Mouse (Mus musculus): Measurements from ENCODE around the gene Inhba.

DNA sequence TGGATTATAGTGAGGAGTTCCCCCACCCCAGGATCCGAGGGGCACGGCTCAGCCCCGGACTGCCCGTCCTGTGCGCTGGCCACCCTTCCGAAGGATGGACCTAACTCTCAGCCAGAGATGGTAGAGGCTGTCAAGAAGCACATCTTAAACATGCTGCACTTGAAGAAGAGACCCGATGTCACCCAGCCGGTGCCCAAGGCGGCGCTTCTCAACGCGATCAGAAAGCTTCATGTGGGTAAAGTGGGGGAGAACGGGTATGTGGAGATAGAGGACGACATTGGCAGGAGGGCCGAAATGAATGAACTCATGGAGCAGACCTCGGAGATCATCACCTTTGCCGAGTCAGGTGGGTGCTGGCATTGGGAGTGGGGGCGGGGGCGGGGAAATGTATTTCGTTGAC, 5.7 kb downstream of the Inhba start:
- no peak for TF ChIP-seq TAL1 (IDR thresholded peaks at IDR 0.05; ENCODE audit: low read length)
- no peak for TF ChIP-seq GATA1 (IDR thresholded peaks at IDR 0.05; ENCODE audit: low read length)

Measured in erythroblast, embryonic 14.5 days (primary cell).